Mouse (Mus musculus): ENCODE measurements around the gene Crybg3. TPM values are rescaled to one million over a fixed set of nuclear protein-coding genes. Genes with fewer than 3 reads are reported as not detected.
A peak's percentile ranks its signal among the peaks of the same experiment; 100 is the strongest.

Crybg3 gene
- polyA plus RNA-seq, 1 experiment from 2014 or later: 1.5 TPM

GRCm38 (mm10) chr16:59509830-59510229 is 90.9 kb downstream of the Crybg3 start:
- WGBS: 88% methylated on average over 5 of the region's 5 CpGs
- H3K27ac ChIP-seq (ENCODE audit: low read depth, low read length): no peak overlapping the region
- H3K9me3 ChIP-seq (replicated peaks; ENCODE audit: control insufficient read depth, low read length): no peaks in the 10 kb centered on the region
- ATAC-seq (no peak), DNase-seq (ENCODE audit: low spot score) (no peak)
- no peaks in the 10 kb centered on the region for H3K36me3 ChIP-seq (ENCODE audit: control insufficient read depth, insufficient read depth, low read length)
- no peak overlapping the region for H3K4me3 ChIP-seq (ENCODE audit: low read depth, low read length)
- H3K4me1 ChIP-seq (ENCODE audit: control insufficient read depth, insufficient read depth, low read length): no peaks in the 10 kb centered on the region
- no peak overlapping the region for H3K4me2 ChIP-seq (ENCODE audit: low read length)
- H3K9ac ChIP-seq (ENCODE audit: low read length): no peak overlapping the region
- H3K27me3 ChIP-seq (replicated peaks; ENCODE audit: control insufficient read depth, insufficient read depth, low read length): no peaks in the 10 kb centered on the region

- ATAC-seq (no peak), DNase-seq (ENCODE audit: low spot score) (no peak)
- Histone ChIP-seq H3K27me3 (replicated peaks; ENCODE audit: control insufficient read depth, insufficient read depth, low read length) (no peaks in the 10 kb centered on the region), H3K4me2 (ENCODE audit: low read length) (no peak overlapping the region), H3K36me3 (ENCODE audit: control insufficient read depth, insufficient read depth, low read length) (no peaks in the 10 kb centered on the region), H3K4me3 (ENCODE audit: low read depth, low read length) (no peak overlapping the region), H3K27ac (ENCODE audit: low read depth, low read length) (no peak overlapping the region), H3K9me3 (replicated peaks; ENCODE audit: control insufficient read depth, low read length) (no peaks in the 10 kb centered on the region), H3K9ac (ENCODE audit: low read length) (no peak overlapping the region), H3K4me1 (ENCODE audit: control insufficient read depth, insufficient read depth, low read length) (no peaks in the 10 kb centered on the region)
- WGBS: 88% methylated on average over 3 of the region's 3 CpGs
Observed at GRCm38 (mm10) chr16:59499180-59499579, 101.6 kb downstream of the Crybg3 start.

DNA sequence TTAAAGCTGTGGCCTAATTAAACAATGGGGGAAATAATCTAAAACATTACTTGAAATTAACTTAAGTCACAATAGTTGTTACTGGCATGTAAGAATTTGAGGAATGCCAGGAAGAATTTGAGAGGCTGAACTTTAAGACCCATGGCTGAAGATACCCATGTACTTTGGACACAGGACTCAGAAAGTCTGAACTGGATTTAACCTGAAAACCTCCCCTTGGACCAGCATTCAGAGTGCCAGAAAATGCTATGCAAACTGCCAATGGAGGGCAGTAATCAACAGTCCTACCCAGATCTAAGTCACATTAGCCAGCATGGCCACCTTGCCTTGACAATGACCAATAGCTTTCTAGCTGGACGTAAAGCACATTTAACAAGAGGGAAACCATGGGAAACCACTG is 102.8 kb downstream of the Crybg3 start:
- DNase-seq (ENCODE audit: low spot score) (no peak), ATAC-seq (no peak)
- 95% methylated on average over 1 of the region's 1 CpGs for WGBS
- H3K27ac ChIP-seq (ENCODE audit: low read depth, low read length): no peak overlapping the region
- H3K4me3 ChIP-seq (ENCODE audit: low read depth, low read length): no peak overlapping the region
- no peaks in the 10 kb centered on the region for H3K27me3 ChIP-seq (replicated peaks; ENCODE audit: control insufficient read depth, insufficient read depth, low read length)
- H3K36me3 ChIP-seq (ENCODE audit: control insufficient read depth, insufficient read depth, low read length): 0 out of 2 replicates have a peak, but pooled peaks cover 3% of the 10 kb centered on the region
- no peaks in the 10 kb centered on the region for H3K4me1 ChIP-seq (ENCODE audit: control insufficient read depth, insufficient read depth, low read length)
- no peak overlapping the region for H3K4me2 ChIP-seq (ENCODE audit: low read length)
- no peaks in the 10 kb centered on the region for H3K9me3 ChIP-seq (replicated peaks; ENCODE audit: control insufficient read depth, low read length)
- no peak overlapping the region for H3K9ac ChIP-seq (ENCODE audit: low read length)

GRCm38 (mm10) chr16:59493199-59493598 is 107.6 kb downstream of the Crybg3 start:
- Histone ChIP-seq H3K9ac (ENCODE audit: low read length) (no peak overlapping the region), H3K4me3 (ENCODE audit: low read depth, low read length) (no peak overlapping the region), H3K4me1 (ENCODE audit: control insufficient read depth, insufficient read depth, low read length) (no peaks in the 10 kb centered on the region), H3K27me3 (replicated peaks; ENCODE audit: control insufficient read depth, insufficient read depth, low read length) (no peaks in the 10 kb centered on the region), H3K9me3 (replicated peaks; ENCODE audit: control insufficient read depth, low read length) (no peaks in the 10 kb centered on the region), H3K36me3 (ENCODE audit: control insufficient read depth, insufficient read depth, low read length) (peaks cover 9% of the 10 kb centered on the region; the same call in 1 of the 2 replicates), H3K27ac (ENCODE audit: low read depth, low read length) (no peak overlapping the region), H3K4me2 (ENCODE audit: low read length) (no peak overlapping the region)
- DNase-seq (ENCODE audit: low spot score): no peak
- 93% methylated on average over 14 of the region's 14 CpGs for WGBS
- ATAC-seq: no peak

- H3K4me3 ChIP-seq (ENCODE audit: low read depth, low read length): no peak overlapping the region
Observed at GRCm38 (mm10) chr16:59487975-59488548, 112.7 kb downstream of the Crybg3 start.

GRCm38 (mm10) chr16:59487239-59487638 is 113.5 kb downstream of the Crybg3 start:
- Histone ChIP-seq H3K9me3 (replicated peaks; ENCODE audit: control insufficient read depth, low read length) (no peaks in the 10 kb centered on the region), H3K27ac (ENCODE audit: low read depth, low read length) (no peak overlapping the region), H3K27me3 (replicated peaks; ENCODE audit: control insufficient read depth, insufficient read depth, low read length) (no peaks in the 10 kb centered on the region), H3K4me3 (ENCODE audit: low read depth, low read length) (no peak overlapping the region), H3K9ac (ENCODE audit: low read length) (no peak overlapping the region), H3K4me2 (ENCODE audit: low read length) (no peak overlapping the region), H3K36me3 (ENCODE audit: control insufficient read depth, insufficient read depth, low read length) (peaks cover 13% of the 10 kb centered on the region; the same call in 1 of the 2 replicates), H3K4me1 (ENCODE audit: control insufficient read depth, insufficient read depth, low read length) (no peaks in the 10 kb centered on the region)
- 94% methylated on average over 7 of the region's 7 CpGs for WGBS
- no peak for ATAC-seq
- DNase-seq (ENCODE audit: low spot score): no peak

More at GRCm38 (mm10) chr16:59487975-59488548, 112.7 kb downstream of the Crybg3 start:
- Histone ChIP-seq H3K9me3 (replicated peaks; ENCODE audit: control insufficient read depth, low read length) (no peaks in the 10 kb centered on the region), H3K4me2 (ENCODE audit: low read length) (no peak overlapping the region), H3K27ac (ENCODE audit: low read depth, low read length) (no peak overlapping the region), H3K36me3 (ENCODE audit: control insufficient read depth, insufficient read depth, low read length) (peaks cover 14% of the 10 kb centered on the region; the same call in 1 of the 2 replicates), H3K27me3 (replicated peaks; ENCODE audit: control insufficient read depth, insufficient read depth, low read length) (no peaks in the 10 kb centered on the region), H3K4me1 (ENCODE audit: control insufficient read depth, insufficient read depth, low read length) (no peaks in the 10 kb centered on the region), H3K9ac (ENCODE audit: low read length) (no peak overlapping the region)
- no peak for DNase-seq (ENCODE audit: low spot score)
- ATAC-seq: no peak
- 96% methylated on average over 9 of the region's 9 CpGs for WGBS

DNA sequence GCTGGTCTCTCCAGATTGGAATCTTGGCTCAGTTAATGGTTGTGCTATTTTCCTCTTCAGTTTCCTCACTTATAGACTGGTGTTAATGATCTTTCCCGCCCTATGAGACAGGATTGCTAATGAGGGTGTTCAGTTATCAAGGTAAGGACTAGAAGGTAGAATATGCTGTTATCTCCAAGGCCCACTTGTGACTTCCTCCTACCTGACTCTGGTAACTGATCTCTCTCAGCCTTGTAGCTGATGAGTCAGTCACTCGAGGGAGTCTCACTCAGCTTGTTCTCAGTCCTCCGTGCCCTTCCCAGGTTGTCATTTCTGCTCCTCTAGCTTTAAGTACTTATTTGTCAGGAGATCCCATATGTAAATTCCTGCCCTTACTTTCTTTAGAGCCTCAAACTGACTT is 122.8 kb downstream of the Crybg3 start:
- H3K4me3 ChIP-seq (ENCODE audit: low read depth, low read length): no peak overlapping the region

GRCm38 (mm10) chr16:59474788-59475187 is 126.0 kb downstream of the Crybg3 start:
- no peaks in the 10 kb centered on the region for H3K27me3 ChIP-seq (replicated peaks; ENCODE audit: control insufficient read depth, insufficient read depth, low read length)
- no peaks in the 10 kb centered on the region for H3K9me3 ChIP-seq (replicated peaks; ENCODE audit: control insufficient read depth, low read length)
- no peak overlapping the region for H3K4me2 ChIP-seq (ENCODE audit: low read length)
- H3K9ac ChIP-seq (ENCODE audit: low read length): no peak overlapping the region
- no peak overlapping the region for H3K27ac ChIP-seq (ENCODE audit: low read depth, low read length)
- H3K36me3 ChIP-seq (ENCODE audit: control insufficient read depth, insufficient read depth, low read length): 0 out of 2 replicates have a peak, but pooled peaks cover 4% of the 10 kb centered on the region
- H3K4me1 ChIP-seq (ENCODE audit: control insufficient read depth, insufficient read depth, low read length): no peaks in the 10 kb centered on the region
- 30% methylated on average over 1 of the region's 1 CpGs for WGBS
- ATAC-seq (no peak), DNase-seq (ENCODE audit: low spot score) (peak; percentile 49)
- H3K4me3 ChIP-seq (ENCODE audit: low read depth, low read length): no peak overlapping the region

More for the DNA sequence above, 122.8 kb downstream of the Crybg3 start:
- H3K36me3 ChIP-seq (ENCODE audit: control insufficient read depth, insufficient read depth, low read length): peaks cover 9% of the 10 kb centered on the region
- H3K4me1 ChIP-seq (ENCODE audit: control insufficient read depth, insufficient read depth, low read length): no peaks in the 10 kb centered on the region
- no peak overlapping the region for H3K4me2 ChIP-seq (ENCODE audit: low read length)
- 91% methylated on average over 3 of the region's 3 CpGs for WGBS
- H3K9me3 ChIP-seq (replicated peaks; ENCODE audit: control insufficient read depth, low read length): no peaks in the 10 kb centered on the region
- DNase-seq (ENCODE audit: low spot score) (no peak), ATAC-seq (no peak)
- no peak overlapping the region for H3K27ac ChIP-seq (ENCODE audit: low read depth, low read length)
- H3K9ac ChIP-seq (ENCODE audit: low read length): no peak overlapping the region
- H3K27me3 ChIP-seq (replicated peaks; ENCODE audit: control insufficient read depth, insufficient read depth, low read length): no peaks in the 10 kb centered on the region

GRCm38 (mm10) chr16:59472546-59472945 is 128.2 kb downstream of the Crybg3 start:
- Histone ChIP-seq H3K9ac (ENCODE audit: low read length) (peak overlapping the region; percentile 57; the same call in 1 of the 2 replicates), H3K4me2 (ENCODE audit: low read length) (peak overlapping the region; percentile 73), H3K27ac (ENCODE audit: low read depth, low read length) (no peak overlapping the region), H3K27me3 (replicated peaks; ENCODE audit: control insufficient read depth, insufficient read depth, low read length) (no peaks in the 10 kb centered on the region), H3K9me3 (replicated peaks; ENCODE audit: control insufficient read depth, low read length) (no peaks in the 10 kb centered on the region), H3K4me3 (ENCODE audit: low read depth, low read length) (peak overlapping the region; percentile 61; the same call in 1 of the 2 replicates), H3K36me3 (ENCODE audit: control insufficient read depth, insufficient read depth, low read length) (no peaks in the 10 kb centered on the region), H3K4me1 (ENCODE audit: control insufficient read depth, insufficient read depth, low read length) (no peaks in the 10 kb centered on the region)
- no peak for DNase-seq (ENCODE audit: low spot score)
- no peak for ATAC-seq
- 49% methylated on average over 6 of the region's 6 CpGs for WGBS

All from forebrain, embryonic 14.5 days (tissue).